Mouse (Mus musculus) heart, adult 2 months (tissue): ENCODE results near the gene Tcp11x2.

ENCODE experiments used
- CTCF ChIP-seq: fragments of 200-600 bp; IDR thresholded peaks from 2 replicates; pipeline ENCODE4 v1.8.1; 2022; ENCODE audit warnings: antibody characterized with exemption, mild to moderate bottlenecking, moderate library complexity
- EP300 ChIP-seq: fragments of 200-500 bp; IDR thresholded peaks from 2 replicates; pipeline ENCODE4 v1.6.1; 2011; ENCODE audit warnings: low read depth, low read length, control low read depth; ENCODE audit not compliant: insufficient read depth
- POLR2A ChIP-seq: fragments of 200-500 bp; IDR thresholded peaks from 2 replicates; pipeline ENCODE4 v1.6.1; 2011; ENCODE audit warnings: mild to moderate bottlenecking, low read depth, low read length, control low read depth; ENCODE audit not compliant: insufficient read depth

GRCm38 (mm10) chrX:135681858-135682257 is 11.7 kb downstream of the Tcp11x2 start:
- TF ChIP-seq CTCF (no peak), POLR2A (no peak), EP300 (no peak)
